Mouse (Mus musculus): ENCODE measurements around the gene Enpp4. TPM values are rescaled to one million over a fixed set of nuclear protein-coding genes. Genes with fewer than 3 reads are reported as not detected.

Enpp4 gene
- total and polyA plus RNA-seq, 2 experiments from 2014 or later: 5.1 to 6.4 TPM

DNA sequence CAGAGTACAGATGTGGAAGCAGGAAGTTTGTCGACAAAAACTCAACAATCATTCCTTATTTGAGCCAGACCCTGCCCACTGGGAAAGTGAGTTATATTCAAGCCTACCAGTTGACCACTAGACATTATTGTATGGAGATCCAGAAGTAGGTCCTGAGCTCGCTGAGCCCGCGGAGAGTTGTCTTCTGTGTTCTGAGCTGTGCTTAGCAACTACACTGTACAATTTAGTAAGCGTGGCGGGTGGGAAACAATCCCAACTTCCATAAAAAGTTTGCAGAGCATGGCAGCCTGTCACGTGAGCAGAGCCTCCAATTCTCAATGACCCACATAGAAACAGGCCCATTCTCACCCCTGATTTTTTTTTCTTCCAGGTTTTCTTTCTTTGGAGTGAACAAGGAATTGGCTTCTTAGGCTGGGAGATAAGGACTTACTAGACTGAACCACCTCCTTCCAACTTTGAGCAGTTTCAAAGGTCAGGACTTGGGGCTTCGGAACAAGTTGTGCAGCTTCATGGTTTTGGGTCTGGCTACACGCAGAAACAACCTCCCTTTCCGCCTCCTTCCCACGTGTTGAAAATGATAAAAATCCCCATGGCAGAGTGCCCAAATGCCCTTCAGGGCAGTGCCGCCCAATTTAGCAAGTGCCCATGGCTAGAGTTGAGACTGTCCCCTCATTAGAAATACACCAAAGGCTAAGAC, 28.3 kb downstream of the Enpp4 start:
- H3K27ac ChIP-seq: no peak overlapping the region
- DNase-seq (ENCODE audit: low spot score) (no peak), ATAC-seq (no peak)
- H3K27me3 ChIP-seq (ENCODE audit: insufficient read depth, low read length): no peaks in the 10 kb centered on the region
- no peak overlapping the region for H3K4me2 ChIP-seq (ENCODE audit: low read depth, low read length)
- WGBS: 75% methylated on average over 12 of the region's 12 CpGs
- H3K4me3 ChIP-seq (ENCODE audit: low read length): no peak overlapping the region
- no peak overlapping the region for H3K9ac ChIP-seq (replicated peaks; ENCODE audit: low read length)
- no peaks in the 10 kb centered on the region; the same call in 1 of the 2 replicates for H3K4me1 ChIP-seq (ENCODE audit: insufficient read depth, low read length)
- no peak for TF ChIP-seq CTCF (IDR thresholded peaks at IDR 0.05; ENCODE audit: low read depth)
- H3K9me3 ChIP-seq (ENCODE audit: low read length): no peaks in the 10 kb centered on the region
- H3K36me3 ChIP-seq (ENCODE audit: insufficient read depth, low read length): no peaks in the 10 kb centered on the region; the same call in 1 of the 2 replicates

DNA sequence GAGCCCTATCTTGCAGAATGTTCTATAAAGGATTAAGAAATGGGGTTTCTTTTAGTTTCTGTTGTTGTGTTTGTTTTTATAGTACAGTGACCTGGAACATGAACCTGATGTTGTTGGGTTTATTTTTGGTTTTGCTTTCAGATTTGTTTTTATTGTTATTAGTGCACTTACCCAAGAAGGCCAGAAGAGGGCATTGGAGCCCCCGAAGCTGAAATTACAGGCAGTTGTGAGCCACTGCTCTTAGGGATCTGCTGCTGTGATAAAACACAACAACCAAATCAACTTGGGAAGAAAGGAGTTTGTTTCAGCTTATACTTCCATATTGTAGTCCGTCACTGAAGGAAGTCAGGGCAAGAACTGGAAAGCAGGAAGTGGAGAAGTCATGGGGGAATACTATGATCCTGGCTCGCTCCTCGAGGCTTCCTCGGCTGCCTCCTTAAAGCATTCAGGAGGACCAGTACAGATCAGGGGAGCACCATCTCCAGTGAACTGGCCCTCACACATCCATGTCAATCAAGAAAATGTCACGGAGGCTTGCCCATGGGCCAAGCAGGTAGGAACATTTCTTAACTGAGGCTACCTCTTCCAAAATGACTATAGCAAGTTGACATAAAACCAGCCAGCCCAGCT, 29.4 kb downstream of the Enpp4 start:
- no peaks in the 10 kb centered on the region; the same call in 1 of the 2 replicates for H3K36me3 ChIP-seq (ENCODE audit: insufficient read depth, low read length)
- no peaks in the 10 kb centered on the region for H3K9me3 ChIP-seq (ENCODE audit: low read length)
- ATAC-seq (no peak), DNase-seq (ENCODE audit: low spot score) (peak; percentile 64)
- H3K27ac ChIP-seq: no peak overlapping the region
- no peaks in the 10 kb centered on the region for H3K27me3 ChIP-seq (ENCODE audit: insufficient read depth, low read length)
- no peaks in the 10 kb centered on the region for H3K4me1 ChIP-seq (ENCODE audit: insufficient read depth, low read length)
- peak; percentile 72 for TF ChIP-seq CTCF (IDR thresholded peaks at IDR 0.05; ENCODE audit: low read depth)
- no peak overlapping the region for H3K4me2 ChIP-seq (ENCODE audit: low read depth, low read length)
- 65% methylated on average over 6 of the region's 6 CpGs for WGBS
- H3K4me3 ChIP-seq (ENCODE audit: low read length): no peak overlapping the region
- H3K9ac ChIP-seq (replicated peaks; ENCODE audit: low read length): no peak overlapping the region

DNA sequence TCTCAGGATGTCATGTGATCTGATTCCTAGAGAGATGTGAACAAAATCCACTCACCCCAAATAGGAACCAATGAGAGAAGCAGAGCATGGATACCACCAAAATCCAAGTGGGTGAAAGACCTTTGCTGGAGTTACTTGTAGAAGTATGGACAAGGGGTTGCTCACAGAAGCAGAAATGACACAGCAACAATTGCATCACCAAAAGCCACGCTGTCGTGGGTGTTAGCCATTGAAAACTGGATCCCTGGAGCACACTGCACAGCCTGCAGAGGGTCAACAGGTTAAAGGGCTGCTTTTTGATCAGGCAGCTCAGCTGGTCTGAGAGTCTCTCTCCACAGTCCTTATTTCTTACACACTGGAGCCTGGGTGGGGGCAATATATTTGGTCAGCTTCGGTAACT, 30.0 kb downstream of the Enpp4 start:
- no peaks in the 10 kb centered on the region for H3K9me3 ChIP-seq (ENCODE audit: low read length)
- DNase-seq (ENCODE audit: low spot score): no peak
- no peak for TF ChIP-seq CTCF (IDR thresholded peaks at IDR 0.05; ENCODE audit: low read depth)
- ATAC-seq: no peak
- no peaks in the 10 kb centered on the region for H3K27me3 ChIP-seq (ENCODE audit: insufficient read depth, low read length)
- H3K4me3 ChIP-seq (ENCODE audit: low read length): no peak overlapping the region
- no peak overlapping the region for H3K4me2 ChIP-seq (ENCODE audit: low read depth, low read length)
- no peak overlapping the region for H3K9ac ChIP-seq (replicated peaks; ENCODE audit: low read length)
- no peaks in the 10 kb centered on the region for H3K4me1 ChIP-seq (ENCODE audit: insufficient read depth, low read length)
- H3K36me3 ChIP-seq (ENCODE audit: insufficient read depth, low read length): no peaks in the 10 kb centered on the region
- 65% methylated on average over 3 of the region's 3 CpGs for WGBS
- no peak overlapping the region for H3K27ac ChIP-seq

DNA sequence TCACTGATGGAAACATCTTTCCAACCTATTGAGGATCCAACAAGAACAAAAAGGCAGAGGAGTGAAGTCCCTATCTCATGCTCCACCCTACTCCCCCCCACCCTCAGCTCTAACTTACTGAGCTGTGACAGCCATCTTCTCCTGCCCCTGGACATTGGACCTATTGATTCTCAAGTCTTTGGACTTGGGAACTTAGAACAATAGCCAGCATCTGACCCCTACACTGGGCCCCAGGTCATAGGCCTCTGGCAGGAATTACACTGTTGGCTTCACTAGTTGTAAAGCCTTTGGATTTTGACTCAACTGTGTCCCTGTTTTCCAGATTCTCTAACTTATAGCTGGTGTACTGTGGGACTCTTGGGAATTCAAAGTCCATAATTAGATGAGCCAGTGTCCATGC, 33.9 kb downstream of the Enpp4 start:
- Histone ChIP-seq H3K27ac (no peak overlapping the region), H3K27me3 (ENCODE audit: insufficient read depth, low read length) (no peaks in the 10 kb centered on the region), H3K9ac (replicated peaks; ENCODE audit: low read length) (no peak overlapping the region), H3K9me3 (ENCODE audit: low read length) (no peaks in the 10 kb centered on the region), H3K36me3 (ENCODE audit: insufficient read depth, low read length) (no peaks in the 10 kb centered on the region), H3K4me2 (ENCODE audit: low read depth, low read length) (no peak overlapping the region), H3K4me3 (ENCODE audit: low read length) (no peak overlapping the region), H3K4me1 (ENCODE audit: insufficient read depth, low read length) (no peaks in the 10 kb centered on the region)
- no peak for TF ChIP-seq CTCF (IDR thresholded peaks at IDR 0.05; ENCODE audit: low read depth)
- ATAC-seq (no peak), DNase-seq (ENCODE audit: low spot score) (no peak)

DNA sequence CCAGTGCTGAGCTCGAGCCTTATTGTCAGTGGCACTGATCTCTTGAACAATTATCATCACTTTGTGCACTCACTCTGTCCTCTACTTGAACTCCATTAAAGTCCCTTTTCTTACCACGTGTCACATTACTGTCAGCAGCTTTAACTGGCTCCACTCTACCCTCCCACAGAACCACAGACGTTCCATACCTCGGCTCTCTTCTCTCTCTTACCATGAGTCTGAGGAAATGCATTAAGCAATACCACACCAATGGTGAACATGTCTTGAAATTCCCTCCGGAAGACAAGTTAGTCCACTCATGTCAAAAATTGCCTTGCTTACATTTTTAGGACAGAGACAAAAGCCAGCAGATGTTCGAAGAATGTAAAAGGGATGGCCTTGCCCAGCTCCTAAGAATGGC, 36.7 kb downstream of the Enpp4 start:
- Histone ChIP-seq H3K4me3 (ENCODE audit: low read length) (no peak overlapping the region), H3K4me2 (ENCODE audit: low read depth, low read length) (no peak overlapping the region), H3K4me1 (ENCODE audit: insufficient read depth, low read length) (no peaks in the 10 kb centered on the region), H3K9ac (replicated peaks; ENCODE audit: low read length) (no peak overlapping the region), H3K9me3 (ENCODE audit: low read length) (no peaks in the 10 kb centered on the region), H3K36me3 (ENCODE audit: insufficient read depth, low read length) (no peaks in the 10 kb centered on the region), H3K27ac (no peak overlapping the region), H3K27me3 (ENCODE audit: insufficient read depth, low read length) (no peaks in the 10 kb centered on the region)
- no peak for DNase-seq (ENCODE audit: low spot score)
- no peak for TF ChIP-seq CTCF (IDR thresholded peaks at IDR 0.05; ENCODE audit: low read depth)
- no peak for ATAC-seq
- 77% methylated on average over 6 of the region's 6 CpGs for WGBS

DNA sequence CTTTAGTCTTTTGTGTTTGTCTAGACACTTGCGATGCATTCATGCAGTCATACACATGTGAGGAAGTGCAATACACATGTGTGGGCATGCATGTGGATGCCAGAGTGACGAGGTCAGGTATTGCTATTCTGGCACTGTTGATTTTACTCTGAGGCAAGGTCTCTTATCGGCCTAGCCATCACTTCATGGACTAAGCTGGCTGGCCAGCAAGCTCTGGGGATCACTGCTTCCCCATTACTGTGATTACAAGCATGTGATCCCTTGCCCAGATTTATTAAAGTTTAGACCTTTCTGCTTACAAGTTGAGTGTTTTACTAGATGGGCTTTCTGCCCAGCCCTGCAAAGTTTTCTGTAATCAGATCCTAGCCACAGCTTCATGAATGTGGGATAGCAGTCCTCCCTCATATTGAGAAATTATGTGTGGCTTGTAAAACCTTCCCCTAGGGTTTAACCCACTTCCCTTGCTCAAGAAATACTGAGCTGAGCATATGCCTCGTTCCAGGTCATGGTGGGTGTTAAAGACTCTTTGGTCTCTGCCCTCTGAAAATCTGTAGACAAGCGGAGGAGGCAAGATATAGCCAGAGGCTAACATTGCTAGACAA, 44.2 kb downstream of the Enpp4 start:
- Histone ChIP-seq H3K27me3 (ENCODE audit: insufficient read depth, low read length) (no peaks in the 10 kb centered on the region), H3K4me3 (ENCODE audit: low read length) (no peak overlapping the region), H3K4me1 (ENCODE audit: insufficient read depth, low read length) (no peaks in the 10 kb centered on the region), H3K4me2 (ENCODE audit: low read depth, low read length) (no peak overlapping the region), H3K36me3 (ENCODE audit: insufficient read depth, low read length) (no peaks in the 10 kb centered on the region), H3K9ac (replicated peaks; ENCODE audit: low read length) (no peak overlapping the region), H3K27ac (no peak overlapping the region), H3K9me3 (ENCODE audit: low read length) (no peaks in the 10 kb centered on the region)
- DNase-seq (ENCODE audit: low spot score) (no peak), ATAC-seq (no peak)
- TF ChIP-seq CTCF (IDR thresholded peaks at IDR 0.05; ENCODE audit: low read depth): no peak
- 76% methylated on average over 5 of the region's 5 CpGs for WGBS

DNA sequence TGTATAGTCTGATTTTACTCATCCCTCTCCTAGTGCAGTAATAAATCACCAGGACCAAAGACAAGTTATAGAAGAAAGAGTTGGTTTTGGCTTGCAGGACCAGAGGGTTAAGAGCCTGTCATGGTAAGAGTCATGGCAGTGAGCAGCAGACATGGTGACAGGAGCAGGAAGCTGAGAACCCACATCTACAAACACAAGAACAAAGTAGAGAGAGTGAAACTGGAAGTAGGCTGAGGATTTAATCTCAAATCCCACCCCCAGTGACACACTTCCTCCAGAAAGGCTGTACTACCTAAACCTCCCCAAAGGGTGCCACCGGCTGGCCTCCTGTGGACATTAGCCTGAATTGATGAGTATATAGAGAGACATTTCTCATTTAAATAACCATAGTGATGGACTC, 44.8 kb downstream of the Enpp4 start:
- Histone ChIP-seq H3K27ac (no peak overlapping the region), H3K4me3 (ENCODE audit: low read length) (no peak overlapping the region), H3K36me3 (ENCODE audit: insufficient read depth, low read length) (no peaks in the 10 kb centered on the region), H3K4me1 (ENCODE audit: insufficient read depth, low read length) (no peaks in the 10 kb centered on the region), H3K27me3 (ENCODE audit: insufficient read depth, low read length) (no peaks in the 10 kb centered on the region), H3K9ac (replicated peaks; ENCODE audit: low read length) (no peak overlapping the region), H3K9me3 (ENCODE audit: low read length) (no peaks in the 10 kb centered on the region), H3K4me2 (ENCODE audit: low read depth, low read length) (no peak overlapping the region)
- TF ChIP-seq CTCF (IDR thresholded peaks at IDR 0.05; ENCODE audit: low read depth): no peak
- ATAC-seq: no peak
- no peak for DNase-seq (ENCODE audit: low spot score)
- 100% methylated on average over 1 of the region's 1 CpGs for WGBS

Data from hindbrain, postnatal 0 days (tissue).